Mouse (Mus musculus): ENCODE data around the gene Olfr574.

- no peak for TF ChIP-seq CTCF (IDR thresholded peaks at IDR 0.05; ENCODE audit: borderline replicate concordance, control insufficient read depth, extremely low read depth, insufficient read depth, low read length, poor library complexity)
- TF ChIP-seq POLR2A (IDR thresholded peaks at IDR 0.05; ENCODE audit: control insufficient read depth, extremely low read depth, insufficient read depth, low read length, poor library complexity), result no peak
These were observed 4.8 kb upstream of the Olfr574 start for GRCm38 (mm10) chr7:102943417-102943816.
